Mouse (Mus musculus): ENCODE data around the gene Rgcc. TPM values are rescaled to one million over a fixed set of nuclear protein-coding genes. Genes with fewer than 3 reads are reported as not detected.
A peak's percentile ranks its signal among the peaks of the same experiment; 100 is the strongest.

Gene Rgcc
- polyA plus RNA-seq, 1 experiment from 2014 or later, result 173 TPM

DNA sequence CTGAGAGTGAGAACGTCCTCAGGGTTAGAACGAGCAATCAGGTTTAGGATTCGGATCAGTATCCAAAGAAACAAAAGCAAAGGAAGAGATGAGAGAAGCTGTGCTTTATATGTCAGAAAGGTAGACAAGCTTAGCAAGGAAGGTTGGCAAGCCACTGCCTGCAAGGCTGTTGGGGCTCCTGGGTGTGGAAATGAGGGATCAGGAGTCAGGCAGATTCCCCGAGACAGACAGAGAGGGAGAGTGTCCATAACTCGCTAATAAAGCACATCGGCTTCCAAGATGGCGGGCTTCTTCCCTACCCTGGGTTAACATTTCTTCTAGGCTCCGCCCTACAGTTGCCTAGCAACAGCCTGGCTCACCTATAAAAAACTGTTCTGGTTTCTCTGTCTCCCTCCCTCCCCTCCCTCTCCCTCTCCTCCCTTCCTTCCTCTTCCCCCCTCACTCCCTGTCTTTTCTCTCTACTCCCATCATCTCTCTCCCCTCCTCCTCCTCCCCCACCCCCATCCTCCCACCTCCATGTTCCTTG, 25.5 kb downstream of the Rgcc start:
- no peak overlapping the region for H3K4me2 ChIP-seq (ENCODE audit: low read depth, low read length)
- H3K27me3 ChIP-seq (ENCODE audit: control insufficient read depth, insufficient read depth, low read depth, low read length), result no peaks in the 10 kb centered on the region
- no peak overlapping the region for H3K9ac ChIP-seq (ENCODE audit: low read length)
- ATAC-seq (ENCODE audit: low read depth), result no peak
- H3K9me3 ChIP-seq (ENCODE audit: control insufficient read depth, low read length), result no peaks in the 10 kb centered on the region
- H3K4me3 ChIP-seq (ENCODE audit: low read length), result no peak overlapping the region
- peaks cover 21% of the 10 kb centered on the region for H3K4me1 ChIP-seq (replicated peaks; ENCODE audit: control insufficient read depth, insufficient read depth, low read length)
- no peak overlapping the region for H3K27ac ChIP-seq (ENCODE audit: low read length)
- no peaks in the 10 kb centered on the region for H3K36me3 ChIP-seq (ENCODE audit: control insufficient read depth, insufficient read depth, low read length)
- WGBS, result 63% methylated on average over 8 of the region's 8 CpGs

DNA sequence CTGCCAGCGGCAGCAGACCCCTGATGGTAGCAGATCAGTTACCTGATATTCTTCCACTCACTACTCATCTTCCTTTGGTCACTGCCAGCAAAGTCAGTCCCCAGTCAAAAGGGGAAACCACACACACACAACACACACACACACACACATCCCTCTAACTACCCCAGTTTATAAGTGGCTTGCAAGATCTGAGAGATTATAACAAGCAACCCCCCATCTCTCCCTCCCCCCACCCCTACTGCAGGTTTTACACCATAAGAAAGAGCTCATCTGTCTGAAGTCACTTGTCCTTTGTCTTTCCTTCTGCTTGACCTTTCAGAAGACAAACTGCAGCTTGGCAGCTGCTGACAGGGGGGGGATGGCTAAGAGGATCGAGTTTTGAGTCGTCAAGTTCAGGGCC, 26.0 kb downstream of the Rgcc start:
- Histone ChIP-seq H3K27ac (ENCODE audit: low read length) (no peak overlapping the region), H3K27me3 (ENCODE audit: control insufficient read depth, insufficient read depth, low read depth, low read length) (no peaks in the 10 kb centered on the region), H3K4me2 (ENCODE audit: low read depth, low read length) (no peak overlapping the region), H3K4me1 (replicated peaks; ENCODE audit: control insufficient read depth, insufficient read depth, low read length) (peaks cover 21% of the 10 kb centered on the region), H3K9me3 (ENCODE audit: control insufficient read depth, low read length) (peaks cover under 1% of the 10 kb centered on the region; the same call in 1 of the 2 replicates), H3K9ac (ENCODE audit: low read length) (no peak overlapping the region), H3K36me3 (ENCODE audit: control insufficient read depth, insufficient read depth, low read length) (no peaks in the 10 kb centered on the region), H3K4me3 (ENCODE audit: low read length) (no peak overlapping the region)
- 25% methylated on average over 3 of the region's 3 CpGs for WGBS
- ATAC-seq (ENCODE audit: low read depth), result no peak

DNA sequence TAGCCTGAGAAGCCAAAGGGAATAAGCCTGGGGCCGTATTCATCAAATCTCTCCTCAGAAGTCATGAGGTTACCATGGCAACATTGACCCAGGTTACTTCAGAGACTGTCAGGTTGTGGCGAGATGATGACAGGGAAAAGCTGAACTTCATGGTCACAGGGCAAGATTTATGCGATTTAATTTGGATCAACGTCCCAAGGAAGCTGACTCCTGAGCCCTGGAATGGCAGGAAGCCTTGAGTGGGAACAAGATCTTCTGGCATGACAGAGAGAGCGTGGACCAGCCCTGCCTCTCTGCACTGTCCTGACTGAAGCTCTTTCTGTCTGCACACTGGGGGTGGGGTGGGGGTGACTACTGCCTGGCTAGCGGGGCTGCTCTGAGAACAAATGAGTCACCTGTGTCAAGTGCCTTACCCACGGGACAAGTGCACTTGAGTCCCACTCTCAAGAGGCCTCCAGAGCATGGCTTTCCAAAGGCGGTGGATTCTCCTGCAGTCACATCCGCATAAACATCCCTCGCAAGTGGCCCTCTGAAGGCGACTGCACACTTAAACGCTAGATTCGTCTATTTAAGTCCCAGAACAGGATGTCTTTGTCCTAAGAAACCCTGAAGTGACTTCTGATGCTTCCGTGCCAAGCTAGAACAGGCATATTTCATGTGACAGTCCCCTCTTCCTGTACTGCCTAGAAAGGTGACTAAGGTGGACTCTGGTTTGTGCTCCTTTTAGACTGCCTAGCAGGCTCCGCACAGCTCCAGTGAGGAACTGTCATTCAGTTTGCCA, 27.6 kb downstream of the Rgcc start:
- Histone ChIP-seq H3K36me3 (ENCODE audit: control insufficient read depth, insufficient read depth, low read length) (no peaks in the 10 kb centered on the region), H3K4me1 (replicated peaks; ENCODE audit: control insufficient read depth, insufficient read depth, low read length) (peaks cover 24% of the 10 kb centered on the region), H3K9me3 (ENCODE audit: control insufficient read depth, low read length) (peaks cover 4% of the 10 kb centered on the region; the same call in 1 of the 2 replicates), H3K4me2 (ENCODE audit: low read depth, low read length) (peak overlapping the region; percentile 23; the same call in 1 of the 2 replicates), H3K27me3 (ENCODE audit: control insufficient read depth, insufficient read depth, low read depth, low read length) (no peaks in the 10 kb centered on the region), H3K27ac (ENCODE audit: low read length) (peak overlapping the region; percentile 54), H3K9ac (ENCODE audit: low read length) (no peak overlapping the region), H3K4me3 (ENCODE audit: low read length) (no peak overlapping the region)
- ATAC-seq (ENCODE audit: low read depth), result peak; percentile 89
- WGBS, result 34% methylated on average over 15 of the region's 15 CpGs

DNA sequence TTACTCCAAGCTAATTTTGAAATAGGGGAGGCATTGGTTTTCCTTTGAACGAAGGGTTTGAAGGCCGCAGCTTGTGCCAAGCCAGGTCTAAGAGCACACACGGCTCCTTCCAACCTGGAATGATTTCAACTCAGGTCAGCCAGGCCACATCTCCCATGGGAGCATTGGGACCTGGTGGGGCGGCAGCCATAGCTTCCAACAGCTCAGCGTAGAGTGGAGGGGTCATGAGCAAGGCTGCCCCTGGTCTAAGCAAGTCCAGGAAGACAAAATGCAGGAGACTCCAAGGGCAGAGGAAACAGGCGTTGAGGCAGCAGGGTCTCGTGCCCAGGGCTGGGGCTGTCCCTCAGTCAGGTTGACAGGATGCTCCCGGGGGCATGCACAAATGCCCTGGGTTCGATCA, 28.5 kb downstream of the Rgcc start:
- Histone ChIP-seq H3K9ac (ENCODE audit: low read length) (no peak overlapping the region), H3K27ac (ENCODE audit: low read length) (no peak overlapping the region), H3K36me3 (ENCODE audit: control insufficient read depth, insufficient read depth, low read length) (no peaks in the 10 kb centered on the region), H3K4me1 (replicated peaks; ENCODE audit: control insufficient read depth, insufficient read depth, low read length) (peaks cover 24% of the 10 kb centered on the region), H3K9me3 (ENCODE audit: control insufficient read depth, low read length) (peaks cover 4% of the 10 kb centered on the region; the same call in 1 of the 2 replicates), H3K27me3 (ENCODE audit: control insufficient read depth, insufficient read depth, low read depth, low read length) (no peaks in the 10 kb centered on the region), H3K4me3 (ENCODE audit: low read length) (no peak overlapping the region), H3K4me2 (ENCODE audit: low read depth, low read length) (no peak overlapping the region)
- no peak for ATAC-seq (ENCODE audit: low read depth)
- WGBS, result 75% methylated on average over 9 of the region's 9 CpGs

DNA sequence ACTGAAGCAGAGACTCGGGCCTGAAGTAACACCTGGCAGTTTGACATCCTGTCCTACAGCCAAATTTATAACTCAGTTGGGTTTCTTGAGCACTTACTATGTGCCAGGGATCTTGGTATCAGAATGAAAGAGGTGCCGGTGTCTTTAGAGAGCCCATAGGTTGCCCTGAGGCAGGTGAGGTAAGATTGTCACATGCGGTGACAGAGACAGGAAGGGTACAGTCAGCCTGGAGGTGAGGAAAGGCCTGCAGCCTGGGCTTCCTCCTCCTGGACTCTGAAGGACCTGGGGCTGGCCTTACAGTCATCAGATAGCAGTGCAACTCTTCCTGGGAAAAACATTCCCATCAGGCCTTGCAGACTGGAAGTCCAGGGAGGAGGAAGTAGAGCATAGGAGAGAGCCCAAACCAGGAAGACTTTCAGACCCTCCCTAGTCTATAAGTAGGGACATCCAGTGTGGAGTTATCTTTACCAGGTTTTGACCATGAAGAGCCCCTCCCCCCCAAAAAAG, 29.2 kb downstream of the Rgcc start:
- Histone ChIP-seq H3K9ac (ENCODE audit: low read length) (no peak overlapping the region), H3K36me3 (ENCODE audit: control insufficient read depth, insufficient read depth, low read length) (no peaks in the 10 kb centered on the region), H3K27ac (ENCODE audit: low read length) (no peak overlapping the region), H3K4me1 (replicated peaks; ENCODE audit: control insufficient read depth, insufficient read depth, low read length) (peaks cover 19% of the 10 kb centered on the region), H3K27me3 (ENCODE audit: control insufficient read depth, insufficient read depth, low read depth, low read length) (no peaks in the 10 kb centered on the region), H3K9me3 (ENCODE audit: control insufficient read depth, low read length) (peaks cover 4% of the 10 kb centered on the region; the same call in 1 of the 2 replicates), H3K4me3 (ENCODE audit: low read length) (no peak overlapping the region), H3K4me2 (ENCODE audit: low read depth, low read length) (no peak overlapping the region)
- no peak for ATAC-seq (ENCODE audit: low read depth)
- 91% methylated on average over 3 of the region's 3 CpGs for WGBS

DNA sequence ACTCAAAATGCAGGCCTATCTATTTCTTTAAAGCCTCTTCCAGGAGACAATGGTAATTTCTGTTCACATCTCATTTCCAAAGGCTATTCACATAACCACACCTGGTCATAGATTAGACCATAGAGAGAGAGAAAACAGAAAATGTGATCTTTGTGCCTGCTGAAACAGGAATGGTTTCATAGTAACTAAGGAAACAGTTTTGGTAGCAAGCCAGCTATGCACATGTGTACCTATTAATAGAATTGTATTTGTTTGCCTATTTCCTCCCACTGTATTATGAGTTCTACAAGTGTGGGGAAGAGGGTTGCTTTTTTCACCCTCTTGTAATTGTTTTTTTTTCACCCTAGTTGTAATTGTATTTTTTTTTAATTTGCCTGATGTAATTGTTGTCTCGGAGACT, 31.9 kb downstream of the Rgcc start:
- H3K4me2 ChIP-seq (ENCODE audit: low read depth, low read length), result no peak overlapping the region
- no peak for ATAC-seq (ENCODE audit: low read depth)
- H3K4me1 ChIP-seq (replicated peaks; ENCODE audit: control insufficient read depth, insufficient read depth, low read length), result peaks cover 12% of the 10 kb centered on the region
- no peak overlapping the region for H3K9ac ChIP-seq (ENCODE audit: low read length)
- no peaks in the 10 kb centered on the region for H3K27me3 ChIP-seq (ENCODE audit: control insufficient read depth, insufficient read depth, low read depth, low read length)
- H3K36me3 ChIP-seq (ENCODE audit: control insufficient read depth, insufficient read depth, low read length), result no peaks in the 10 kb centered on the region
- peaks cover 4% of the 10 kb centered on the region; the same call in 1 of the 2 replicates for H3K9me3 ChIP-seq (ENCODE audit: control insufficient read depth, low read length)
- no peak overlapping the region for H3K27ac ChIP-seq (ENCODE audit: low read length)
- H3K4me3 ChIP-seq (ENCODE audit: low read length), result no peak overlapping the region
- 73% methylated on average over 1 of the region's 1 CpGs for WGBS

DNA sequence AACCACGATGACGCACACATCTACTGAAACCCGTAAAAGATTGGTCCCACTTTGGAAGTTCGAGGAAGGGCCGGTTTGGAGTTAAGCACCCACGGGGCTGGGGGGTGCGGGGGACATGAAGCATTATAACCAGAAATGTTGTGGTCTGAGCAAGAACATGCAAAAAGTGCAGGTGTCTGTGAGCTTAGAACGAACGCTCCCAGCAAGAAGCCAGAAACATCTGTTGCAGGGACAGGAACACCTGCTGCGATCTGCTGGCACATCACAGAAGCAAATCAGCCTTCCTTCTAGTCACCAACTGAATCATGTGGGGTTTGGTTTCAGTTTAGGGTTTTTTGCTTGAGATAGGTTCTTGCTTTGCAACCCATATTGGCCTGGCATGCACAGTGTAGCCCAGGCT, 33.6 kb downstream of the Rgcc start:
- no peak overlapping the region for H3K27ac ChIP-seq (ENCODE audit: low read length)
- H3K4me3 ChIP-seq (ENCODE audit: low read length), result no peak overlapping the region
- no peak overlapping the region for H3K9ac ChIP-seq (ENCODE audit: low read length)
- no peaks in the 10 kb centered on the region for H3K36me3 ChIP-seq (ENCODE audit: control insufficient read depth, insufficient read depth, low read length)
- peaks cover 3% of the 10 kb centered on the region for H3K4me1 ChIP-seq (replicated peaks; ENCODE audit: control insufficient read depth, insufficient read depth, low read length)
- WGBS, result 84% methylated on average over 10 of the region's 10 CpGs
- H3K27me3 ChIP-seq (ENCODE audit: control insufficient read depth, insufficient read depth, low read depth, low read length), result no peaks in the 10 kb centered on the region
- ATAC-seq (ENCODE audit: low read depth), result no peak
- H3K9me3 ChIP-seq (ENCODE audit: control insufficient read depth, low read length), result peaks cover 4% of the 10 kb centered on the region; the same call in 1 of the 2 replicates
- H3K4me2 ChIP-seq (ENCODE audit: low read depth, low read length), result no peak overlapping the region

DNA sequence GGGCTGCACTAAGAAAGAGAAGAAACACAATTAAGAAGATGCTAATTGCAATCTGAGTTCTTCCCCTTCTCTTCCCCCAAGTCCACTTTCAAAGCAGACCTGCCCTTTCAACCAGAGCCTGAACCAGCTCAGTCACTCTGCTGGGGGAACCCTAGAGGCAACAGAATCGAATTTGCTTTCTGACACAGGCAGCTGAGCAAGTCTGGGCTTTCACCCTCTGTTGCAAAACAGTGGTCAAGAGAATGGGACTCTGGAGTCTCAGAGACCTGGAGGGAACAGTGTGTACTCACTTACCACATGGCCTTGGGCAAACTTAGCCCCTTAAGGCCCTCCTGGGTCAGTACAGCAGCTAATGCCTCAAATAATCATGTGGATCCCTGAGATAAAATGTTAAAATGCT, 34.1 kb downstream of the Rgcc start:
- no peaks in the 10 kb centered on the region for H3K36me3 ChIP-seq (ENCODE audit: control insufficient read depth, insufficient read depth, low read length)
- H3K9me3 ChIP-seq (ENCODE audit: control insufficient read depth, low read length), result peaks cover 4% of the 10 kb centered on the region; the same call in 1 of the 2 replicates
- 67% methylated on average over 1 of the region's 1 CpGs for WGBS
- H3K4me3 ChIP-seq (ENCODE audit: low read length), result no peak overlapping the region
- ATAC-seq (ENCODE audit: low read depth), result no peak
- no peak overlapping the region for H3K4me2 ChIP-seq (ENCODE audit: low read depth, low read length)
- H3K4me1 ChIP-seq (replicated peaks; ENCODE audit: control insufficient read depth, insufficient read depth, low read length), result peaks cover 3% of the 10 kb centered on the region
- H3K27ac ChIP-seq (ENCODE audit: low read length), result no peak overlapping the region
- no peaks in the 10 kb centered on the region for H3K27me3 ChIP-seq (ENCODE audit: control insufficient read depth, insufficient read depth, low read depth, low read length)
- H3K9ac ChIP-seq (ENCODE audit: low read length), result no peak overlapping the region

DNA sequence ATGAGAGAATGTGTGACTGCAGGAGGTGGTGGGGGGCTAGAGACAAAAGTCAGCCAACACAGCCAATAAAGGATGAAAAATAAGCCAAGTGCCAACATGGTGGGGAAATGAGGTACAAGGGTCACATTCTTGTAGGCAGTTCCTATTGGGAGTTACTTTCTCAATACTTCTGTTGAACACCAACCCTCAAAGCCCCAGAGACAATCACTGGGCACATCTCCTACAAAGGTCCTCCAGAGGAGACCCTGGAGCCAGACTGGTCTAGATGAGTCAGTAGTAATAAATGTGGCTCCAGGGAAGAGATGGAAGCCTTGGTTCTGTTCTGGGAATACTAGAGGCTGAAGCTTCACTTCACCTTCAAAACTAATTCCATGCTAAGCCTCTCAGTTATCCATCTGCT, 35.0 kb downstream of the Rgcc start:
- Histone ChIP-seq H3K9me3 (ENCODE audit: control insufficient read depth, low read length) (peaks cover 4% of the 10 kb centered on the region; the same call in 1 of the 2 replicates), H3K4me3 (ENCODE audit: low read length) (no peak overlapping the region), H3K36me3 (ENCODE audit: control insufficient read depth, insufficient read depth, low read length) (no peaks in the 10 kb centered on the region), H3K27me3 (ENCODE audit: control insufficient read depth, insufficient read depth, low read depth, low read length) (no peaks in the 10 kb centered on the region), H3K27ac (ENCODE audit: low read length) (no peak overlapping the region), H3K4me2 (ENCODE audit: low read depth, low read length) (no peak overlapping the region), H3K9ac (ENCODE audit: low read length) (no peak overlapping the region), H3K4me1 (replicated peaks; ENCODE audit: control insufficient read depth, insufficient read depth, low read length) (peaks cover 3% of the 10 kb centered on the region)
- no peak for ATAC-seq (ENCODE audit: low read depth)
